Mouse (Mus musculus): ENCODE measurements around the gene Meaf6. TPM values are rescaled to one million over a fixed set of nuclear protein-coding genes. Genes with fewer than 3 reads are reported as not detected.

Gene Meaf6
- polyA plus RNA-seq, 2 experiments: 13.5 to 23.0 TPM

- Histone ChIP-seq H3K27ac (no peak overlapping the region), H3K4me2 (ENCODE audit: low read depth) (no peak overlapping the region), H3K36me3 (replicated peaks; ENCODE audit: control insufficient read depth, insufficient read depth, low read depth) (no peaks in the 10 kb centered on the region), H3K9ac (replicated peaks) (no peak overlapping the region), H3K27me3 (ENCODE audit: control insufficient read depth, insufficient read depth, low read length) (no peaks in the 10 kb centered on the region), H3K4me1 (replicated peaks; ENCODE audit: control insufficient read depth in 2 of 2, insufficient read depth in 2 of 2, low read length in 1 of 2) (peaks cover 0 to 3% of the 10 kb centered on the region in 2 experiments; a peak in 1 of 4 replicates), H3K9me3 (ENCODE audit: control insufficient read depth, low read length) (no peaks in the 10 kb centered on the region), H3K4me3 (ENCODE audit: insufficient read depth in 1 of 2, low read depth in 2 of 2, low read length in 2 of 2) (no peak overlapping the region)
- no peak for ATAC-seq (ENCODE audit: insufficient read depth)
- no peak for TF ChIP-seq CTCF (IDR thresholded peaks at IDR 0.05; ENCODE audit: low read depth)
- WGBS (ENCODE audit: insufficient replicate concordance): 54% methylated on average over 10 of the region's 10 CpGs
- DNase-seq (ENCODE audit: low read depth in 3 of 3, low spot score in 3 of 3): no peak
These were observed 50.3 kb downstream of the Meaf6 start for GRCm38 (mm10) chr4:125135076-125135855.

- Histone ChIP-seq H3K27me3 (ENCODE audit: control insufficient read depth, insufficient read depth, low read length) (no peaks in the 10 kb centered on the region), H3K4me1 (replicated peaks; ENCODE audit: control insufficient read depth in 2 of 2, insufficient read depth in 2 of 2, low read length in 1 of 2) (no peaks in the 10 kb centered on the region; a peak in 1 of 4 replicates), H3K9ac (replicated peaks) (no peak overlapping the region), H3K9me3 (ENCODE audit: control insufficient read depth, low read length) (no peaks in the 10 kb centered on the region), H3K4me2 (ENCODE audit: low read depth) (no peak overlapping the region), H3K27ac (no peak overlapping the region), H3K4me3 (ENCODE audit: insufficient read depth in 1 of 2, low read depth in 2 of 2, low read length in 2 of 2) (no peak overlapping the region), H3K36me3 (replicated peaks; ENCODE audit: control insufficient read depth, insufficient read depth, low read depth) (no peaks in the 10 kb centered on the region)
- TF ChIP-seq EP300 (IDR thresholded peaks at IDR 0.05; ENCODE audit: low read depth) (no peak), CTCF (IDR thresholded peaks at IDR 0.05; ENCODE audit: low read depth) (no peak)
- ATAC-seq (ENCODE audit: insufficient read depth) (no peak), DNase-seq (ENCODE audit: low read depth in 3 of 3, low spot score in 3 of 3) (no peak)
- WGBS (ENCODE audit: insufficient replicate concordance): 65% methylated on average over 12 of the region's 12 CpGs
These were observed 51.5 kb downstream of the Meaf6 start for GRCm38 (mm10) chr4:125136303-125136888.

- no peaks in the 10 kb centered on the region for H3K9me3 ChIP-seq (ENCODE audit: control insufficient read depth, low read length)
- H3K27me3 ChIP-seq (ENCODE audit: control insufficient read depth, insufficient read depth, low read length): no peaks in the 10 kb centered on the region
- DNase-seq (ENCODE audit: low read depth in 3 of 3, low spot score in 3 of 3) (no peak), ATAC-seq (ENCODE audit: insufficient read depth) (no peak)
- no peaks in the 10 kb centered on the region for H3K4me1 ChIP-seq (replicated peaks; ENCODE audit: control insufficient read depth in 2 of 2, insufficient read depth in 2 of 2, low read length in 1 of 2)
- H3K27ac ChIP-seq: no peak overlapping the region
- no peak overlapping the region for H3K9ac ChIP-seq (replicated peaks)
- TF ChIP-seq EP300 (IDR thresholded peaks at IDR 0.05; ENCODE audit: low read depth) (no peak), CTCF (IDR thresholded peaks at IDR 0.05; ENCODE audit: low read depth) (no peak)
- H3K4me2 ChIP-seq (ENCODE audit: low read depth): no peak overlapping the region
- no peak overlapping the region for H3K4me3 ChIP-seq (ENCODE audit: insufficient read depth in 1 of 2, low read depth in 2 of 2, low read length in 2 of 2)
- 50% methylated on average over 7 of the region's 7 CpGs for WGBS (ENCODE audit: insufficient replicate concordance)
- H3K36me3 ChIP-seq (replicated peaks; ENCODE audit: control insufficient read depth, insufficient read depth, low read depth): no peaks in the 10 kb centered on the region
These were observed 53.4 kb downstream of the Meaf6 start for GRCm38 (mm10) chr4:125138321-125138720.

- WGBS (ENCODE audit: insufficient replicate concordance): 26% methylated on average over 5 of the region's 5 CpGs
- no peak overlapping the region for H3K4me2 ChIP-seq (ENCODE audit: low read depth)
- no peak overlapping the region for H3K4me3 ChIP-seq (ENCODE audit: insufficient read depth in 1 of 2, low read depth in 2 of 2, low read length in 2 of 2)
- H3K9me3 ChIP-seq (ENCODE audit: control insufficient read depth, low read length): no peaks in the 10 kb centered on the region
- no peak for TF ChIP-seq CTCF (IDR thresholded peaks at IDR 0.05; ENCODE audit: low read depth)
- TF ChIP-seq EP300 (IDR thresholded peaks at IDR 0.05; ENCODE audit: low read depth): no peak
- no peaks in the 10 kb centered on the region for H3K4me1 ChIP-seq (replicated peaks; ENCODE audit: control insufficient read depth in 2 of 2, insufficient read depth in 2 of 2, low read length in 1 of 2)
- H3K9ac ChIP-seq (replicated peaks): no peak overlapping the region
- no peaks in the 10 kb centered on the region for H3K27me3 ChIP-seq (ENCODE audit: control insufficient read depth, insufficient read depth, low read length)
- no peak for DNase-seq (ENCODE audit: low read depth in 3 of 3, low spot score in 3 of 3)
- H3K36me3 ChIP-seq (replicated peaks; ENCODE audit: control insufficient read depth, insufficient read depth, low read depth): no peaks in the 10 kb centered on the region
- ATAC-seq (ENCODE audit: insufficient read depth): no peak
- H3K27ac ChIP-seq: no peak overlapping the region
These were observed 59.3 kb downstream of the Meaf6 start for GRCm38 (mm10) chr4:125144211-125144610.

- no peak for TF ChIP-seq EP300 (IDR thresholded peaks at IDR 0.05; ENCODE audit: low read depth)
- no peak for TF ChIP-seq CTCF (IDR thresholded peaks at IDR 0.05; ENCODE audit: low read depth)
- ATAC-seq (ENCODE audit: insufficient read depth): no peak
- no peaks in the 10 kb centered on the region for H3K9me3 ChIP-seq (ENCODE audit: control insufficient read depth, low read length)
- H3K4me2 ChIP-seq (ENCODE audit: low read depth): no peak overlapping the region
- no peak for DNase-seq (ENCODE audit: low read depth in 3 of 3, low spot score in 3 of 3)
- no peaks in the 10 kb centered on the region for H3K4me1 ChIP-seq (replicated peaks; ENCODE audit: control insufficient read depth in 2 of 2, insufficient read depth in 2 of 2, low read length in 1 of 2)
- no peak overlapping the region for H3K27ac ChIP-seq
- H3K9ac ChIP-seq (replicated peaks): no peak overlapping the region
- 38% methylated on average over 7 of the region's 7 CpGs for WGBS (ENCODE audit: insufficient replicate concordance)
- H3K36me3 ChIP-seq (replicated peaks; ENCODE audit: control insufficient read depth, insufficient read depth, low read depth): no peaks in the 10 kb centered on the region
- H3K4me3 ChIP-seq (ENCODE audit: insufficient read depth in 1 of 2, low read depth in 2 of 2, low read length in 2 of 2): no peak overlapping the region
- no peaks in the 10 kb centered on the region for H3K27me3 ChIP-seq (ENCODE audit: control insufficient read depth, insufficient read depth, low read length)
These were observed 59.7 kb downstream of the Meaf6 start for GRCm38 (mm10) chr4:125144627-125145026.

Measured in liver, embryonic 14.5 days (tissue).